Mouse (Mus musculus) gastrocnemius, adult 8-10 months (tissue): Measurements from ENCODE around the gene Supv3l1. TPM values are rescaled to one million over a fixed set of nuclear protein-coding genes. Genes with fewer than 3 reads are reported as not detected.
"Not testable (repeated sequence)": the region's sequence is repeated elsewhere in the genome, so short reads cannot be mapped to it uniquely, and the experiment has no call there.

Experiments used
- DNase-seq, 2 experiments: peaks; one replicate each; pipeline ENCODE4 v3.0.0; 2022; ENCODE audit warnings: low spot score in 2 of 2
- total RNA-seq, 4 experiments: library from RNA; stranded (reverse); gene quantifications; 2 replicates each; pipeline ENCODE4 v1.2.4; 2022

The Supv3l1 gene
- 10 to 100 TPM; 15.1 to 19.9 (median 17.7) TPM for total RNA-seq

GRCm38 (mm10) chr10:62449364-62450279 is at the start of gene Supv3l1, which contains the start of gene 4930507D05Rik:
Supv3l1 (minus strand) TSS chr10:62449738.
4930507D05Rik (plus strand) TSS chr10:62449489.
- DNase-seq: peak; percentile 85 to 86

GRCm38 (mm10) chr10:62491681-62492080 is 42.1 kb upstream of the Supv3l1 start:
- DNase-seq: not testable (repeated sequence)

GRCm38 (mm10) chr10:62488266-62488665 is 38.7 kb upstream of the Supv3l1 start:
- DNase-seq: peak in 1 of 2 experiments; percentile 27

- DNase-seq: peak; percentile 97
Observed at GRCm38 (mm10) chr10:62486618-62487415, 37.3 kb upstream of the Supv3l1 start, which contains the start of gene Vps26a. Vps26a (minus strand) TSS chr10:62486805.

- DNase-seq: no peak
Observed at GRCm38 (mm10) chr10:62485878-62486582, 36.5 kb upstream of the Supv3l1 start.

GRCm38 (mm10) chr10:62481108-62481852 is 31.7 kb upstream of the Supv3l1 start:
- DNase-seq: no peak

- no peak for DNase-seq
Observed at GRCm38 (mm10) chr10:62476980-62477379, 27.4 kb upstream of the Supv3l1 start.

GRCm38 (mm10) chr10:62474944-62475343 is 25.4 kb upstream of the Supv3l1 start:
- DNase-seq: no peak

- DNase-seq: no peak
Observed at GRCm38 (mm10) chr10:62471105-62471504, 21.6 kb upstream of the Supv3l1 start.

- DNase-seq: no peak
Observed at GRCm38 (mm10) chr10:62469736-62470135, 20.2 kb upstream of the Supv3l1 start.

- DNase-seq: no peak
Observed at GRCm38 (mm10) chr10:62461321-62461720, 11.8 kb upstream of the Supv3l1 start.

- DNase-seq: not testable (repeated sequence)
Observed at GRCm38 (mm10) chr10:62452001-62452400, 2.5 kb upstream of the Supv3l1 start.

- DNase-seq: no peak
Observed at GRCm38 (mm10) chr10:62450280-62450640, 722 bp upstream of the Supv3l1 start.

- DNase-seq: no peak
Observed at GRCm38 (mm10) chr10:62430427-62430826, 19.1 kb downstream of the Supv3l1 start.

- DNase-seq: no peak
Observed at GRCm38 (mm10) chr10:62425081-62425871, 24.3 kb downstream of the Supv3l1 start.

- DNase-seq: no peak
Observed at GRCm38 (mm10) chr10:62422255-62422654, 27.3 kb downstream of the Supv3l1 start, which contains the start of gene Hkdc1. Hkdc1 (minus strand) TSS chr10:62422491.

- no peak for DNase-seq
Observed at GRCm38 (mm10) chr10:62421127-62421526, 28.4 kb downstream of the Supv3l1 start.

GRCm38 (mm10) chr10:62420399-62420798 is 29.1 kb downstream of the Supv3l1 start:
- no peak for DNase-seq

GRCm38 (mm10) chr10:62419422-62419821 is 30.1 kb downstream of the Supv3l1 start:
- DNase-seq: no peak
